Mouse (Mus musculus) adrenal gland, adult (tissue): Measurements from ENCODE around the gene Rps8.
A peak's percentile ranks its signal among the peaks of the same experiment; 100 is the strongest.

Experiments
- DNase-seq, 2 experiments: peaks; one replicate each; pipeline ENCODE4 v3.0.0; 2022 to 2023; ENCODE audit warnings: low spot score in 1 of 2; ENCODE audit not compliant: inconsistent age in 2 of 2

The Rps8 gene

GRCm38 (mm10) chr4:117126675-117127290 lies 29.3 kb downstream of the Rps8 start, which contains the start of gene Tctex1d4:
Gene Tctex1d4, plus strand, starts transcription at chr4:117126794.
- DNase-seq, result no peak

GRCm38 (mm10) chr4:117125910-117126674 lies 30.0 kb downstream of the Rps8 start:
- DNase-seq, result peak; percentile 85 to 92

DNA sequence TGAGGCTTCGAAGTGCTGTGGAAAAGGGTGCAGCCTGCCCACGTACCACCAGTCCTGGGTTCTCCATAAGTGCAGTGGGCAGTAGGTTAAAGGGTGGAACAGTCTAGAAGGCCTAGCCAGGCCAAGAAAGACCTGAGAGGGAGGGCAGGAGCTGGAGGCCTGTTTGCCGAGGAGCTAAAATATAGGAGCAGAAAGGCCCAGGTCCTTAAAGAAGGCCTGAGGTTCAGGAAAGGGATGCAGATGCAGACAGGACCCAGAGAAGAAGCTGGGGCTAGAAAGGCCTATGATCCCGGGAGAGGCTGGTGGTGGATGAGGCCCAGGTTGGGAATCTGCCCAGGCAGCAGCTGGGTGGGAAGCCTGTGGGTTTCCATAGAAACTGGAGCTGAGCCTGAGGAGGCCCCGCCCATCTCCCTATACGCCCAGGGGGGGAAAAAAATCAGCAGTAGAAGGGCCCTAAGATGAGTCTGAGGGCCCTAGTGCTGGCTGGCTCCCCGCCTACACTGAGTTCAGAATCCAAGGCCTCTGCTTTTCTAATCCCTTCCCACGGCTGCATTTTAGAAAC lies 30.6 kb downstream of the Rps8 start, which contains the start of gene Btbd19:
TSS of gene Btbd19 (minus strand) at position 378 of the 562 bp plus-strand sequence.
- peak in 1 of 2 experiments; percentile 59 for DNase-seq

DNA sequence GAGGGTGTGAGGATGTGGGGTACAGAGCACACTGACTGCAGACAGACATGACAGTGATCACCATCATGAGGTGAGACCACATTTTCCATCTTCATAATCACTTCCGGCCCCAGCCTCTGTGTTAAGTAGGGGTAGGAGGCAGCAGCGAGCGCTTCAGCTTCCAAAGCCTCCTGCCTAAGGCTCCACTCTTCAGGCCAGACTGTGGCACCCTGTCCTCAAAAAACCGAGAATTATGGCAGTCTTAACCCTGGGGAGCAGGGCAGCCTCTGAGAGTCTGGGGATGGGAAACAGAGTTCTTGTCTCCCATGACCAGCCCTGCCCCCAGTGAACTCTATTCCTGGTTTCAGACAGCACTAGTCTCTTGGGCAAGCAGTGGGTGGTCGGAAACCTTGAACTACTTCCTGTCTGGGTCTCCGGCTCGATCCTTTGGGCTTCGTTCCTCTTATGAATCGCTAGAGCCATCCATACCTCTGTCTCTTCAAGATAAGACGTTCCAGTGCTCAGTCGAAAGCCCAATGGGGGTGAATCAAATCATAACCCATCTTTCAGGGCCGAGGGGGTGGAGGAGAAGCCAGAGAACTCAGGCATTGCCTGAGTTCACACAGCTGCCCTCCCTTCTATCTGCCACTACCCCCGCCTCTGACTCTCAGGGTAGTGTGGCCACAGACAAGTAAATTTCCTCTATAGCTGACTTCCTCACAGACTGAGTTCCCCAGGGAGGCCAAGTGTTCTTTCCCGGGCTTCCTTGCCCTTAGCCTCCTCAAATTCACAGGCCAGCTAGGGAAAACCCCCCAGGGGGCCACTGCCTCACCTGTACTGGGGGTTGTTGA lies 31.3 kb downstream of the Rps8 start:
- DNase-seq, result peak; percentile 50 to 83

- DNase-seq, result no peak
These were observed 31.9 kb downstream of the Rps8 start for GRCm38 (mm10) chr4:117124218-117124517.

- no peak for DNase-seq
These were observed 32.4 kb downstream of the Rps8 start for GRCm38 (mm10) chr4:117123546-117124217.

GRCm38 (mm10) chr4:117122209-117122608 lies 33.8 kb downstream of the Rps8 start:
- peak in 1 of 2 experiments; percentile 64 for DNase-seq

DNA sequence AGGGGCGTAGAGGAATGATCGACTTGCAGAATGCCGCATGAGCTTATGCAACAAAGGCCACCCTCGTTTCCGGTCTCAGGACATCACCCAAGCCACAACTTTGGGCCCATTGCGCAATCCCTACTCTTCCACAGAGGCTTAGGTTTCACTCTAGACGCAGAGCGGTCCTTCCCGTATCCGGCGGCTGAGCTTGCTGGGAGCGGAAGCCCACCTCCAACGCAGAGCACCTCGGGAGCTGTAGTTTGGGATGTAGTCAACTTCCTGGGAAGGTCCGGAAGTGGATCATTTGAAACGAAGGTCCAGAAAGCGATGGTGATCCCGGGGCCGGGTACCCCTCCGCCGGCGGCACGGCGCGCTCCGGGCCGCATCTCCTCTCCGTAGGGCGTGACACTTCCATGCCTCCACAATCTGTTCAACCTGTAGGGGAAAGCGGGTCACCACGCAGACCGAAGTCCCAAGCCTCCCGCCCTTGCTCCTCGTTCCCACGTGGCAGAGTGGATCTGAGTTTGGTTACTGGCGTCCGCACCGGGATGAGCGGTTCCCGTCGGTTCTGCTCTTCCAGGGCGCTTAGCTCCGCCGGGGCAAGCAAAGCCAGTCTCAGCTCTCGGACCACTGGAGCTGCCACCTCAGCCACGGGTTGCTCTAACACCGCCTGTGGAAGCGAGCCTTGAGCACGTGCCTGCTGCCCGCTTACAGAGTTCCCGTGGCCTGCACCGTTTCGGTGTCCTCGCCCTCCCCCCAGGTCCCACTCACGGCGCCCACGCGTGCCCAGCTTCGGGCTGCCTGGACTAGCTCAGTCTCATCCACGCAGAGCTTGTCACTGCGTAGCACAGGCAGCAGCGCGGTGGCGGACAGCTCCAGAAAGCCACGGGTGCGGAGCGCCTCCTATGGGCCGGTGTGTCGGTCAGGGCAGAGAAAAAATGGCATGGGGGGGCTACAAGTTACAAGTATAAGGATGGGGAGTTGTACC lies 35.3 kb downstream of the Rps8 start:
- DNase-seq, result peak; percentile 98 to 99

GRCm38 (mm10) chr4:117120052-117120444 lies 36.0 kb downstream of the Rps8 start:
- DNase-seq, result no peak

GRCm38 (mm10) chr4:117119636-117120035 lies 36.4 kb downstream of the Rps8 start:
- no peak for DNase-seq

- DNase-seq, result no peak
These were observed 38.1 kb downstream of the Rps8 start for GRCm38 (mm10) chr4:117117931-117118330.

- DNase-seq, result no peak
These were observed 40.5 kb downstream of the Rps8 start for GRCm38 (mm10) chr4:117115592-117115991.

- no peak for DNase-seq
These were observed 42.8 kb downstream of the Rps8 start for GRCm38 (mm10) chr4:117113237-117113636.

GRCm38 (mm10) chr4:117110985-117111384 lies 45.1 kb downstream of the Rps8 start:
- no peak for DNase-seq

- DNase-seq, result no peak
These were observed 45.8 kb downstream of the Rps8 start for GRCm38 (mm10) chr4:117110249-117110648.

DNA sequence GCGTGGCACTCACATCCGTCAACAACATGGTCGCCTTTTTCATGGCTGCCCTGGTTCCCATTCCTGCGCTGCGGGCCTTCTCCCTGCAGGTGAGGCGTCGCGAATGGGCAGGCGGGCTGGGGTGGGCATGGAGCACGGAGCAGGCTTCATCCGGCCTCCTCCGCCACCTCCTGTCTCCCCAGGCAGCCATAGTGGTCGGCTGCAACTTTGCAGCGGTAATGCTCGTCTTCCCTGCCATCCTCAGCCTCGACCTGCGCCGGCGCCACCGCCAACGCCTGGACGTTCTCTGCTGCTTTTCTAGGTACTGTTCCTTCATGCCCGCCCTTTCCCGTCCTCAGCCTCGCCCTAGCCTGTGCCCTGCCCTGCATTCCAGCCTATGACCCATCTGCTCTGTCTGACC lies 46.7 kb downstream of the Rps8 start:
- no peak for DNase-seq

DNA sequence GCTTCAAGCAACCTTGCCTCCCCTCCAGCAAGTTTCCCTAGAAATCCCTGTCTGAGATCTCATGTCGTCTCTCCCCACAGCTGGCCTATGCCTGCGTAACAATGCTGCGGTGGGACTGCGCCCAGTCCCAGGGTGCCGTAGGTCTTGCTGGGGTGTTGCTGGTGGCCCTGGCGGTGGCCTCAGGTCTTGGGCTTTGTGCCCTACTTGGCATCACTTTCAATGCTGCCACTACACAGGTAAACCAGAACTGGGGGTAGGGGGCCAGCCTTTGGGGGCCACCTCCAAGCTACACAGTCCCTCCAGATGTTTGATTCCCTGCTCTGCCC lies 47.6 kb downstream of the Rps8 start:
- DNase-seq, result peak in 1 of 2 experiments; percentile 8

- no peak for DNase-seq
These were observed 48.1 kb downstream of the Rps8 start for GRCm38 (mm10) chr4:117107813-117108523.

GRCm38 (mm10) chr4:117105127-117105526 lies 50.9 kb downstream of the Rps8 start:
- DNase-seq, result peak in 1 of 2 experiments; percentile 49
